Mouse (Mus musculus) midbrain, embryonic 15.5 days (tissue): ENCODE measurements around the gene Scgb1a1. TPM values are rescaled to one million over a fixed set of nuclear protein-coding genes. Genes with fewer than 3 reads are reported as not detected.
"Not testable (repeated sequence)": the region's sequence is repeated elsewhere in the genome, so short reads cannot be mapped to it uniquely, and the experiment has no call there.

Experiments used
- ATAC-seq: fragments of 200-750 bp; cut with Nextera tagmentation; replicated peaks from 2 replicates; pipeline ENCODE4 v1.8.0; 2017; ENCODE audit warnings: moderate TSS enrichment
- H3K27ac ChIP-seq: fragments of 300-500 bp; sonication (generic); 2 replicates; pipeline ENCODE4 v1.5.1; 2015; ENCODE audit warnings: mild to moderate bottlenecking, inconsistent platforms
- H3K27me3 ChIP-seq: fragments of 300-500 bp; sonication (generic); replicated peaks from 2 replicates; pipeline ENCODE4 v1.6.1; 2015; ENCODE audit warnings: inconsistent platforms
- H3K36me3 ChIP-seq: fragments of 300-500 bp; sonication (generic); replicated peaks from 2 replicates; pipeline ENCODE4 v1.6.1; 2015; ENCODE audit warnings: inconsistent platforms
- H3K4me1 ChIP-seq: fragments of 300-500 bp; sonication (generic); 2 replicates; pipeline ENCODE4 v1.6.1; 2015; ENCODE audit warnings: inconsistent platforms
- H3K4me2 ChIP-seq: fragments of 300-500 bp; sonication (generic); 2 replicates; pipeline ENCODE4 v1.6.1; 2015; ENCODE audit warnings: inconsistent platforms, mild to moderate bottlenecking, moderate library complexity
- H3K4me3 ChIP-seq: fragments of 300-500 bp; sonication (generic); 2 replicates; pipeline ENCODE4 v1.5.1; 2015; ENCODE audit warnings: mild to moderate bottlenecking, inconsistent platforms
- H3K9ac ChIP-seq: fragments of 300-500 bp; sonication (generic); 2 replicates; pipeline ENCODE4 v1.6.1; 2015; ENCODE audit warnings: mild to moderate bottlenecking, inconsistent platforms
- H3K9me3 ChIP-seq: fragments of 300-500 bp; sonication (generic); 2 replicates; pipeline ENCODE4 v1.6.1; 2016; ENCODE audit warnings: inconsistent platforms
- WGBS: fragments of 180-500 bp; shearing (Covaris S2); methylation state at CpG from one replicate; pipeline ENCODE4 v1.1.7; 2015; ENCODE audit warnings: mixed read lengths; 5-methylcytosine and 5-hydroxymethylcytosine counted together
- polyA plus RNA-seq: library from polyadenylated mRNA; unstranded; fragments of >200 nt; fragmentation: Nextera tagmentation; extraction: Ambion mirVana; gene quantifications from 2 replicates; pipeline ENCODE4 v1.2.1, GENCODE M21; 2015

The Scgb1a1 gene
- not detected in 2 replicates for polyA plus RNA-seq

DNA sequence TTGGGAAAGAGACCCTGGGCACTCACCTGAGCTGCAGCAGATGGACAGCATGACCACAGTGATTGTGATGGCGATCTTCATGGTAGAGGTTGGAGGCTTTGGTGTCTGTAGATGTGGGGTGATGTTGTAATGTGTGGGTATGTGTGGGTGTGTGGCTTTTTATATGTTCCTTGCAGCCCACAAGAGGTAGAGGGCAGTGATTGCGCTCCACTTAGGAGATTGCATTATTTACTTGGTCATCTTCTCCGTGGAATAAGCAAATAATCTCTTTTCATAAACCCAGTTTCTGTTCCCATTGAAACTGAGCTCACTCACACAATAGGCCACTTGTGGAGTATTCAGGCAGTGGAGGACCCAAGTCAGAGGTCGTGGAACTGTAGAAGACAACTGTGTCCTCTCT, at the start of gene Scgb1a1:
TSS of gene Scgb1a1 (minus strand) at position 138 of the 400 bp plus-strand sequence.
- no peak within 1 kb of the TSS for H3K27ac ChIP-seq
- H3K9ac ChIP-seq = no peak within 1 kb of the TSS
- no peak within 1 kb of the TSS for H3K4me2 ChIP-seq
- H3K4me1 ChIP-seq = no peaks in the 10 kb centered on the region
- no peak within 1 kb of the TSS for H3K4me3 ChIP-seq
- ATAC-seq = no peak
- no peaks in the 10 kb centered on the region for H3K27me3 ChIP-seq
- H3K9me3 ChIP-seq = no peaks in the 10 kb centered on the region
- 81% methylated on average over 4 of the region's 4 CpGs for WGBS
- no peaks in the 10 kb centered on the region for H3K36me3 ChIP-seq

DNA sequence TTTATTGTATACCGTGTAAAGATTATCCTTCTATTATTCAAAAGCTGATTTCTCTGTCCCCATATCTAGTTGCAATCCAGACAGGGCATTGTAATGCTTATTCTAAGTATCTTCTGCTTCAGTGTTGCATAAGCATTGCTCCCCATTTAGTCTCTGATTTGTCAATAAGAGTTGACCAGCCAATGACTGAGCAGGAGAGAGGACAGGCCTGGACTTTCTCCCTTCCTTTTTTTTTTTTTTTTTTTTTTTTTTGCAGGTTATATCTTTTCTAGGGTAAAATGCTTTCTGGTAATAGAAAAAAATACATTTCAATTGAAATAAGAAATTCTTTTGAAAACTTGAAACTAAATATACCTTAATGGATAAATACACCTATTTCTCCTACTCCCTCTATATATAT, 49.4 kb upstream of the Scgb1a1 start:
- Histone ChIP-seq H3K4me2 (no peak overlapping the region), H3K27me3 (no peaks in the 10 kb centered on the region), H3K9ac (no peak overlapping the region), H3K36me3 (no peaks in the 10 kb centered on the region), H3K4me1 (peaks cover 19% of the 10 kb centered on the region), H3K27ac (no peak overlapping the region), H3K9me3 (no peaks in the 10 kb centered on the region), H3K4me3 (no peak overlapping the region)
- ATAC-seq = no peak
- WGBS = 91% methylated on average over 1 of the region's 1 CpGs

DNA sequence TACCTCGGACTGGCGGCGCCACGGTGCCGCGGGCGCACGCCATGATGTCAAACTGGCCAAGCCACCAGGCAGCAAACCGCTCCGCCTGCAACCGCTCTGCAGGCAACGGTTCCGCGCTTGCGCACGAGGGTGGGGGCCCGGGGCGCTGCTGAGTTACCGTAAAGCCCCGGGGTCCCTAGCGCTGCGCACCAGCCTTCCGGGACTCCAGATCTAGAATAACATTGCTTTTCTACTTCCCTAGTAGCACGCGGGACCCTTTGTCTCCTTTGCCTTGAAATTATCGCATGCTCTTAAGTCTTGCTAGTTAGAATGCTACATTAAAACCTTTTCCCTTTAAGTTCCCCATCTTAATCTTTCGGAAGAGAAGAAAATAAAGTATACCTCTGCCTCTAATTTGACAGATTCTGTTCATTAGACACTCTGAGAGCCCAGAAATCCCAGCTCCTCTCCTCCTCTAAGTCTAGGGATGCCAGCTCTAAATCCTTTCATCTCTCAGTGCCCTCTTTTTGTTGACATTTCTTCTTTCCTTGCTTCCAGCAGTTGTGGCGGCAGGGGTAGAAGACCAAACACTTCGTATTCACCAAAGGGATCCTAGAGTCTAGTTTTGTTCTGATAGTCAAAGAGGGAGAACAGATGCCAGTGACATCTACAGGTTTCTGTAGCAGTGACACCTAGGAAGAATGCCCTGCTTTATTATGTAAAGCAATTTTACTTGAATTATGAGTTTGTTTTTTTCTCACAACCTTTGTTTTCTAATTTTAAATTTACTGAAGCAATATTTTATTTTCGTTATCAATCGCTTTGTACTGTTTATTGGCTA, 48.0 kb upstream of the Scgb1a1 start, which contains the start of gene Asrgl1:
TSS of gene Asrgl1 (minus strand) at position 125 of the 820 bp plus-strand sequence.
- Histone ChIP-seq H3K4me1 (peaks cover 19% of the 10 kb centered on the region), H3K4me3 (peak within 1 kb of the TSS; percentile 77), H3K27me3 (no peaks in the 10 kb centered on the region), H3K9me3 (no peaks in the 10 kb centered on the region), H3K27ac (peak within 1 kb of the TSS; percentile 68), H3K4me2 (peak within 1 kb of the TSS; percentile 98), H3K36me3 (no peaks in the 10 kb centered on the region), H3K9ac (peak within 1 kb of the TSS; percentile 72)
- peak; percentile 98 for ATAC-seq
- WGBS = 8% methylated on average over 31 of the region's 31 CpGs

DNA sequence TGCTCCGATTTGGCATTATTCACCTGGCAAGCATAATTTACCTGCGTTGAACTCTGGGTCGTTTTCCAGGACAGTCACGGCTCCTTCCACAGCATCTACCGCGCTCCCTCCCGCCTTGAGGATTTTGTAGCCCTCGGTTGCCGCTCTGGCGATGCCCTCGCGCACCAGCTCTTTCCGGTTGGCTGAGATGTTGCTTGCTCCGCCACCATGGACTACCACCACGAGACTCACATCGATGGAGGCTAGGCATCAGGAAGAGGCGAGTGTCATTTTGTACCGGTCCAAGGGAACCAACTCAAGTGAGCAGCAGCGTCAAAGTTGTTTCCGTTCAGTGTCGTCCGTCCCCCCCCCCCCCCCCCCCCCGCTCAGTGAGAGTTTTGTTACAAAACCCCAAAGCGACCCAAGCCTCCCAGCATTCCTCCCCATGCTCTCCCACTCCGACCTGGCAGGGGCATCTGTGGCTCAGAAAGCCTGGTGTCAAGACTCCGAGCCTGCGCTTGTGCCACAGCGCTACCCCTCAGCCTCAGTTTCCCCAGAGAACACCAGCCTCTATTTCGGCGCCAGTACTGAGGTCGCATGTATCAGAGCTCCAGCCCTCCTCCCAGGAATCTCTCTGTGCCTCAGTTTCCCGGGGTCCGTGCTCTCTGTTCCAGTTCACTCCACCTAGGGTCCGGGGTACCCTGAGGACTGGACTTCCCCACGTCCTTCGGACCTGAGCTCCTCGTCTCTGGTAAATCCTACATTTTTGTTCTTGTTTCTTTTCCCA, 47.2 kb upstream of the Scgb1a1 start:
- H3K9ac ChIP-seq = peak overlapping the region; percentile 72
- ATAC-seq = peak; percentile 85
- no peaks in the 10 kb centered on the region for H3K27me3 ChIP-seq
- no peaks in the 10 kb centered on the region for H3K9me3 ChIP-seq
- H3K36me3 ChIP-seq = no peaks in the 10 kb centered on the region
- H3K4me2 ChIP-seq = peak overlapping the region; percentile 98
- WGBS = under 1% methylated on average over 36 of the region's 37 CpGs
- peak overlapping the region; percentile 77 for H3K4me3 ChIP-seq
- H3K4me1 ChIP-seq = peaks cover 19% of the 10 kb centered on the region
- peak overlapping the region; percentile 68 for H3K27ac ChIP-seq

DNA sequence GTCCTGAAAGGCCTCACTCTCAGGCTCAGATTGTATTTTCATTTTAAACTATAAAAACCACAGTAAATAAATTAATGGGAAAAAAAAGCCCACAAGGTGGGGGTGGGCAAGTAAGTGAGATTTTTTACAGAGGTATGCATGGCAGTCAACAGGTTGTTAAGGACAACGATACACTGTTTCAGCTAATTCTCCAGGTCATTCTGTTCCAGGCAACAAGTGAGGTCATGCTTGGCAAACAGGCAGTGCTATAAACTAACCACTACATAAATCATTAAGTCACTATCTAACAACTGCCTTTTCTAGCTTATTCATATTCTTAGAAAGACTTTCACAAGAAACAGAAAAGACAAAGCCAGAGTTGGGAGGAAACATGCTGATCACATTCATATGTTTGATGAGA, 42.2 kb upstream of the Scgb1a1 start:
- no peaks in the 10 kb centered on the region for H3K9me3 ChIP-seq
- H3K4me2 ChIP-seq = no peak overlapping the region
- ATAC-seq = no peak
- H3K9ac ChIP-seq = no peak overlapping the region
- H3K27me3 ChIP-seq = no peaks in the 10 kb centered on the region
- H3K4me1 ChIP-seq = peaks cover 16% of the 10 kb centered on the region
- no peak overlapping the region for H3K27ac ChIP-seq
- no peaks in the 10 kb centered on the region for H3K36me3 ChIP-seq
- no peak overlapping the region for H3K4me3 ChIP-seq
- 84% methylated on average over 1 of the region's 1 CpGs for WGBS

DNA sequence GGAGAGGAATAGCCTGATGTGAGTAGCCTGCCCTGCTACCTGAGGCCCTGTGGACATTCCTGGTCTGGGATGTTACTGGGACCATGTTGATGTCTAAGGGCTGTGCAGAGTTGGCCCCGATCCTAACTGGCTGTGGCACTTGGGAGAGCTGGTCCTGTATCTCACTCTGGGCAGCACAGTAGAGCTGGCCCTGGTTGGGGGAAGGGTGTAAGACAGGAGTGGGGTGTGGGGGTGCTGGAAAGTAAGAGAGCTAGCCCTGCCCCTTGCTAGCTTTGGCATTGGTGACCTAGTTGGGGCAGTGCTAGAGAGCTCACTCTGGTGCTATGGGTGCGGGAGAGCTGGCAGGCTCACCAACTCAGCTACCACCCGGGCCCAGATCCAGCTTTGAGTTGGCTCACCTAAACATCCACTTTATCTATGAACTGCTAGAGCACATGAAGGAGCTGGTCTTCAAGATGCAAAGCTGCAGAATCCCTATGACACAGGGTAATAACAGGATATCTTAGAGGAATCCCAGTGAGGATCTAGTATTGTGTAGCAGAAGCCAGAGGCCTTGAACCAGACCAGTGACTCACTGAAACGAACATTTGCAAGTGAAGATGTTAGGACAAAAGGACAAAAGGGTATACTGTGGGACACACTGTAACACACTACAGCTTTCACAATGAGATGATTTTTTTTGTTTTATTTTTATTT, 40.9 kb upstream of the Scgb1a1 start:
- no peak overlapping the region for H3K4me3 ChIP-seq
- ATAC-seq = no peak
- no peak overlapping the region for H3K9ac ChIP-seq
- peaks cover 8% of the 10 kb centered on the region for H3K4me1 ChIP-seq
- no peak overlapping the region for H3K4me2 ChIP-seq
- H3K27ac ChIP-seq = no peak overlapping the region
- 95% methylated on average over 4 of the region's 4 CpGs for WGBS
- no peaks in the 10 kb centered on the region for H3K36me3 ChIP-seq
- H3K9me3 ChIP-seq = no peaks in the 10 kb centered on the region
- no peaks in the 10 kb centered on the region for H3K27me3 ChIP-seq

DNA sequence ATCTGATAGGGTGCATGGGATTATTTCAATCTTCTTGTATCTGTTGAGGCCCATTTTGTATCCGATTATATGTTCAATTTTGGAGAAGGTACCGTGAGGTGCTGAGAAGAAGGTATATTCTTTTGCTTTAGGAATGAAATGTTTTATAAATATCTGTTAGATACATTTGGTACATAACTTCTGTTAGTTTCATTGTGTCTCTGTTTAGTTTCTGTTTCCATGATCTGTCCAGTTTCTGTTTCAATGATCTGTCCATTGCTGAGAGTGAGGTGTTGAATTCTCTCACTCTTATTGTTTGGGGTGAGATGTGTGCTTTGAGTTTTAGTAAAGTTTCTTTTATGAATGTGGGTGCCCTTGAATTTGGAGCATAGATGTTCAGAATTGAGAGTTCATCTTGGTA, 36.2 kb upstream of the Scgb1a1 start:
- H3K27ac ChIP-seq, H3K9me3 ChIP-seq, H3K4me3 ChIP-seq, H3K4me2 ChIP-seq, ATAC-seq, H3K4me1 ChIP-seq, H3K36me3 ChIP-seq, H3K9ac ChIP-seq, H3K27me3 ChIP-seq: not testable (repeated sequence)
- WGBS = 87% methylated on average over 2 of the region's 2 CpGs

DNA sequence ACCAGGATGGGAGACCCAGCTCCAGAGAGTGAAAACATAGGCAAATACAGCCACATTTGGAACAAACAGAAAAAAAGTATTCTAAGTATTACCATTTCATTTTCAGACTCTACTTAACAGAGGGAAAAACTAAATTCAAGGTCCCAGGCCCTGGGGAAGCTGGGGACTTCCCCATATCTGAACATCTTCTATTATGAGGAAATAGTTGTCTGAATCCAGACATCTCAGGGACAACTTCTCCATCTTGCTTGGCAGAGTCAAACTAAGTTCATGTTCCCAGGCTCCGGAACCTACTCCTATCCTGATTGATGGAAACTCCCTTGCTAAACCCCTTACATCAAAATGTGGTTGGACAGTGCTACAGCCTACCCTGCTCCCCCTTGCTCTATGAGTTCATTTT, 34.6 kb upstream of the Scgb1a1 start:
- 100% methylated on average over 1 of the region's 1 CpGs for WGBS
- Histone ChIP-seq H3K27me3 (no peaks in the 10 kb centered on the region), H3K9me3 (no peaks in the 10 kb centered on the region), H3K9ac (no peak overlapping the region), H3K36me3 (no peaks in the 10 kb centered on the region), H3K4me3 (no peak overlapping the region), H3K4me2 (no peak overlapping the region), H3K4me1 (no peaks in the 10 kb centered on the region), H3K27ac (no peak overlapping the region)
- no peak for ATAC-seq

DNA sequence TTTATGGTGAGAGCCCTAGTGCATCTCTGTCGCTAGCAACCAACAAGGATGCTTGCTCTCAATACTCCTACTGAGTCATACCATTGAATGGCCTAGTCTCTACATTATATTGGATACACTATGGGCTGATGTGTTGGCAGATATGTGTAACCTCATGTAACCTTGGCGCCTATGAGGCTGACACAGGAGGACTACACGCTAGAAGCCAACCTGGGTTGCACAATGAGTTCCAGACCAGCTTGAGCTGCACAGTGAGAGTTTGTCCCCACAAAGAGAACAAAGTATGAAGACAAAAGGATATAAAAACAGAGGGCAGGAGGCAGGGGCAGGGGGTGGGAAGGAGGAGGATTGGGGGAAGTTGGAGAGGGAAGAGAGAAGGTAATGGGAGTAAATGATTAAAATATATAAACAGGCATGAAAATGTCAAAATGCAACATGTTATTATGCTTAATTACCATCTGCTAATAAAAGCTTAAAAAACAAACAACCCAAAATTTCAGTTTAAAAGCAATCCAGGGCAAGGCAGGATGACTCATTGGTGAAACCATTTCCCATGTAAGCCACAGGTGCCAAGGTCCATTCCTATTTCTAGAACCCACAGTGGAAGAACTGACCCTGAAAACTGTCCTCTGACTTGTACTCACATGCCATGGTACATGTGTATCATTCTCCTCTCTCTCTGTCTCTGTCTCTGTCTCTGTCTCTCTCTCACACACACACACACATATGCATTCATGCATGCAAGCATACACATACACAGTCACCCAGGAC, 32.1 kb upstream of the Scgb1a1 start:
- Histone ChIP-seq H3K4me3 (no peak overlapping the region), H3K27me3 (no peaks in the 10 kb centered on the region), H3K27ac (no peak overlapping the region), H3K9ac (no peak overlapping the region), H3K36me3 (no peaks in the 10 kb centered on the region), H3K4me2 (no peak overlapping the region), H3K9me3 (no peaks in the 10 kb centered on the region), H3K4me1 (no peaks in the 10 kb centered on the region)
- no peak for ATAC-seq
- WGBS = 90% methylated on average over 3 of the region's 3 CpGs

DNA sequence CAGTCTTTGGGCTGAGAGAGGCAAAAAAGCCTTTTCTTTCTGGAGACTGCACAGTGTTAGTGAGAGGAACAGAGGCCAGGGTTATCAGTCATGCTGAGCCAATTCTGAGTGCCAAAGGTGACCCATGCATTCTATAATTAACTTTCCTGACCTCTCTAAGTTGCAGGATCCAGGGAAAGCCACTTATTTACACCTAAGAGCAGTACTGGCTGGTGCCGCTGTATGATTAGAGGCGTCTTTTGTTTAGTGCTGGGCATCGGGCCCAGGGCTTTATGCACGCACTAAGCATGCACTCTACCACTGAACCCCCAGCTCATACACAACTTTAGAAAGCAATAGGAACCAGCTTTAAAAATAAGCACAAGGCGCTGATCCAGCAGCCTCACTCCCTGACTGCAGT, 29.5 kb upstream of the Scgb1a1 start:
- ATAC-seq = no peak
- H3K27ac ChIP-seq = no peak overlapping the region

DNA sequence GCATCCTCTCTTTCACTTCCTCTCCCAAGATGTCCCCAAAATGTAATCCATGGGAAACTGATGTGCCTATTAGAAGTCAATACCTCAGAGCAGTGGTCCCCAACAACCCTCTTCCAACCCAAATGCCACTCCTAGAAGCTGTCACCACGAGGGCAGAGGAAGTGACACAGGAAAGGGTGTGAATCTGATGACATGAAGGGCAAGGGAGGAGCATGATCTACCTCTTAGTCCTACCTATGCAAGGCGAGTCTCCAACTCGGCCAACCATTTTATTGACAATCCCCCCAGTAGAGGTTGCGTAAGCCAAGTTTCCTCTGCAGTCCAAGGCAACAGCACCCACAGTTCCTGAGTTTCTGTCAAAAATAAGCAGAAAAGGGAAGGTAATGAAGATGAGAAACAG, 28.5 kb upstream of the Scgb1a1 start:
- ATAC-seq = no peak
- Histone ChIP-seq H3K9ac (no peak overlapping the region), H3K27ac (no peak overlapping the region), H3K4me3 (no peak overlapping the region), H3K36me3 (0 out of 2 replicates have a peak, but pooled peaks cover 3% of the 10 kb centered on the region), H3K4me1 (no peaks in the 10 kb centered on the region), H3K4me2 (no peak overlapping the region), H3K9me3 (no peaks in the 10 kb centered on the region), H3K27me3 (no peaks in the 10 kb centered on the region)
- 85% methylated on average over 4 of the region's 4 CpGs for WGBS

More for the DNA sequence above, 29.5 kb upstream of the Scgb1a1 start:
- H3K9me3 ChIP-seq = no peaks in the 10 kb centered on the region
- H3K4me1 ChIP-seq = no peaks in the 10 kb centered on the region
- WGBS = 77% methylated on average over 5 of the region's 5 CpGs
- no peak overlapping the region for H3K9ac ChIP-seq
- no peaks in the 10 kb centered on the region for H3K27me3 ChIP-seq
- H3K4me3 ChIP-seq = no peak overlapping the region
- H3K4me2 ChIP-seq = no peak overlapping the region
- H3K36me3 ChIP-seq = 0 out of 2 replicates have a peak, but pooled peaks cover 3% of the 10 kb centered on the region
